Mouse (Mus musculus) CH12.LX (cell line): Measurements from ENCODE around the gene Ctbp2.

Experiments used
- CTCF ChIP-seq, 2 experiments: IDR thresholded peaks in 1 of 2; conservative IDR thresholded peaks in 1 of 2; 2 replicates each; pipeline ENCODE4 v1.5.1; 2011 to 2012; ENCODE audit warnings: low read depth in 2 of 2, low read length in 2 of 2, improper control_type of control experiment in 1 of 2, inconsistent platforms in 1 of 2, mild to moderate bottlenecking in 1 of 2, moderate library complexity in 1 of 2
- E2F4 ChIP-seq: IDR thresholded peaks from 2 replicates; pipeline ENCODE4 v1.6.1; 2011; ENCODE audit warnings: low read depth, low read length, improper control_type of control experiment; ENCODE audit not compliant: insufficient replicate concordance
- EP300 ChIP-seq: IDR thresholded peaks from 2 replicates; pipeline ENCODE4 v1.6.1; 2011; ENCODE audit warnings: low read length, improper control_type of control experiment
- HCFC1 ChIP-seq: IDR thresholded peaks from 2 replicates; pipeline ENCODE4 v1.6.1; 2012; ENCODE audit warnings: low read depth, mild to moderate bottlenecking, inconsistent platforms, low read length, improper control_type of control experiment
- JUN ChIP-seq: IDR thresholded peaks from 2 replicates; pipeline ENCODE4 v1.6.1; 2011; ENCODE audit warnings: low read depth, mild to moderate bottlenecking, low read length, improper control_type of control experiment, moderate library complexity; ENCODE audit not compliant: insufficient read depth
- JUND ChIP-seq: conservative IDR thresholded peaks from 2 replicates; pipeline ENCODE4 v1.6.1; 2011; ENCODE audit warnings: low read depth, low read length, improper control_type of control experiment
- MAX ChIP-seq: IDR thresholded peaks from 2 replicates; pipeline ENCODE4 v1.6.1; 2011; ENCODE audit warnings: low read length, improper control_type of control experiment
- NELFE ChIP-seq: IDR thresholded peaks from 2 replicates; pipeline ENCODE4 v1.6.1; 2011; ENCODE audit warnings: low read depth, low read length, improper control_type of control experiment
- POLR2A ChIP-seq: IDR thresholded peaks from 2 replicates; pipeline ENCODE4 v1.6.1; 2011; ENCODE audit warnings: low read depth, mild to moderate bottlenecking, improper control_type of control experiment, low read length
- ZC3H11A ChIP-seq: IDR thresholded peaks from 2 replicates; pipeline ENCODE4 v1.6.1; 2012; ENCODE audit warnings: low read depth, mild to moderate bottlenecking, inconsistent platforms, low read length, improper control_type of control experiment
- ZMIZ1 ChIP-seq: IDR thresholded peaks from 2 replicates; pipeline ENCODE4 v1.6.1; 2012; ENCODE audit warnings: low read depth, mild to moderate bottlenecking, inconsistent platforms, low read length, improper control_type of control experiment
- ZNF384 ChIP-seq: IDR thresholded peaks from 2 replicates; pipeline ENCODE4 v1.6.1; 2012; ENCODE audit warnings: low read depth, low read length, improper control_type of control experiment, inconsistent platforms

DNA sequence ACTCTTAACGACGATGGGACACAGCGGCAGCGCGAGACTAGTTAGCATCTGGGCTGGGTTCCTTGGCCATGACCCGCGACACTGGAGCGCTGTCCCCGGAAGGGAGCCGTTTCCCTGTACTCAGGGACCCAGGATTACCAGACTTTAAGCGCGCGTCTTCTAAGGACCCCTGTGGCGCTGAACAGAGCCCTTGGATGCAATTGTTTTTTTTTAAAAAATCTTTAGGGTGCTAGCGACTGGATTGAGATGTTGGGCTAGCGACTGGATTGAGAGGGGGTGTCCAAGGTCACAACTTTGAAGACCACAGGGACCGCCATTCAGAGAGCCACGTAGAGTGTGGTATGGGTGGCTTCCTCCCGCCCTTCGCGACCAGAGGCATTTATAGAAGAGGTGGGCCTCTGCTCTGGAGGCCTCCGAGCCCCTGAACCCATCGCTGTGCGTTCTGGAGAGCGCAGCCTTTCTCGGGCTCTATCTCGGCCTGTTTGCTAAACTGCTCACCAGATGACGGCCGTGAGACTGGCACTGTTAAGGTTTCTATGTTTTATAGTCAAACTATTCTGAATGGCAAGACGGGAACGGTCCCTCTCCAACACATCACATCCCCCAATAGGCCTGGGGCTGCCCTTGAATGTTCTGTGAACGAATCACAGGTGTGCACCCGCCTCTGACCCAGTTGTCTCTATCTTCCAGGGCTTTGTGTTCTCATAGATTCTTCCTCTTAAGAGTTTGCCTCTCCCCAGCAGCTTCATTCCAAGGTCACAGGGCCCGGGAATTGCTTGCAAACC is 739 bp upstream of the Ctbp2 start:
- no peak for TF ChIP-seq EP300
- TF ChIP-seq ZNF384 = no peak
- TF ChIP-seq CTCF (conservative IDR thresholded peaks at IDR 0.05 in 1 of 2, IDR thresholded peaks at IDR 0.05 in 1 of 2; ENCODE audit: low read depth in 2 of 2, low read length in 2 of 2) = no peak
- TF ChIP-seq ZMIZ1 = no peak
- no peak for TF ChIP-seq NELFE
- no peak for TF ChIP-seq E2F4
- no peak for TF ChIP-seq HCFC1
- TF ChIP-seq MAX = no peak
- TF ChIP-seq JUND = no peak
- TF ChIP-seq ZC3H11A = no peak
- no peak for TF ChIP-seq POLR2A
- TF ChIP-seq JUN = no peak
